Mouse (Mus musculus) olfactory bulb, adult 2 months (tissue): Measurements from ENCODE around the gene Selenbp1.

Experiments
- CTCF ChIP-seq: fragments of 200-500 bp; IDR thresholded peaks from 2 replicates; pipeline ENCODE4 v1.5.1; 2012; ENCODE audit warnings: low read depth, mild to moderate bottlenecking, low read length, moderate library complexity; ENCODE audit not compliant: insufficient read depth
- POLR2A ChIP-seq: fragments of 200-500 bp; IDR thresholded peaks from 2 replicates; pipeline ENCODE4 v1.6.1; 2012; ENCODE audit warnings: mild to moderate bottlenecking, low read depth, low read length, moderate library complexity; ENCODE audit not compliant: insufficient read depth

GRCm38 (mm10) chr3:94989159-94989761 lies 56.4 kb downstream of the Selenbp1 start:
- TF ChIP-seq POLR2A: no peak
- TF ChIP-seq CTCF: no peak
